14 mouse cellular contexts compared by ENCODE assay signal in the genomic region with DNA sequence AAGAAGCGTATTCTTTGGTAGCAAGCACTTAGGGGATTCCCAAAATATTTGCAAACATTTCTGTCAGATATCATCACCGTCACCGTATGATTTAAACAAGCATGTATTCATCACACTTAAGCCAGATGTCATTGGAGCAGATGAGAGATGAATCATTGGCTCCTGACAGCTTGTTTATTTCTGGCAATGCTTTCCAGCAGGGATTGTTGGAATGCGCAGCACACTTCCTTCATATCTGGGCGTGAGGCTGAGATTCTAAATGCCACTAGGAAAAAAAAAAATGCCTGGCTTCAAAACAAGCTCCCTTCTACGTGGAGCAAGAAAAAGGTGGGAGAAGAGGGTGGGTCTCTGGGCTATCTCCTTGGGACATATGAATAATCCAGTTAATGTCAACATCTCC.
DNase-seq lines count a peak whose midpoint lies in the region; ATAC-seq and TF ChIP-seq lines count a peak whose summit lies in the region.
"Had no signal": no experiment of that assay in that cellular context is flagged by ENCODE, and none has a peak within 500 bp of the region (broad histone marks: within the 10 kb centered on the region; RNA-seq: fewer than 3 reads in every experiment).

No protein-coding gene starts in this region.

- H3K27me3 ChIP-seq in liver, adult 2 months (ENCODE audit: control insufficient read depth, insufficient read depth, low read length): no peaks in the 10 kb centered on the region
- no peaks in the 10 kb centered on the region for H3K27me3 ChIP-seq in intestine, postnatal 0 days (replicated peaks; ENCODE audit: control insufficient read depth, insufficient read depth, low read length)
- H3K27me3 ChIP-seq: embryonic facial prominence, embryonic 12.5 days; Patski had no signal

- no peak overlapping the region for H3K4me2 ChIP-seq in intestine, postnatal 0 days (replicated peaks; ENCODE audit: low read depth)
- H3K4me2 ChIP-seq: embryonic facial prominence, embryonic 12.5 days had no signal

- 68% methylated on average over 6 of the region's 6 CpGs for whole genome bisulfite sequencing in liver, adult 2 months
- 50% methylated on average over 6 of the region's 6 CpGs for WGBS in intestine, postnatal 0 days

- no peak overlapping the region for H3K9ac ChIP-seq in liver, adult 2 months (ENCODE audit: low read depth, low read length)
- H3K9ac ChIP-seq in intestine, postnatal 0 days (ENCODE audit: low read depth, low read length): no peak overlapping the region
- H3K9ac ChIP-seq: embryonic facial prominence, embryonic 12.5 days had no signal

- H3K79me2 ChIP-seq in liver, adult 2 months (ENCODE audit: control insufficient read depth, insufficient read depth, low read length): no peaks in the 10 kb centered on the region

- no peaks in the 10 kb centered on the region for H3K4me1 ChIP-seq in liver, adult 2 months (ENCODE audit: control insufficient read depth, insufficient read depth, low read length)
- H3K4me1 ChIP-seq in intestine, postnatal 0 days (replicated peaks; ENCODE audit: control insufficient read depth, insufficient read depth, low read length): no peaks in the 10 kb centered on the region
- H3K4me1 ChIP-seq: embryonic facial prominence, embryonic 12.5 days had no signal

- H3K36me3 ChIP-seq in liver, adult 2 months (ENCODE audit: control insufficient read depth, insufficient read depth, low read length): no peaks in the 10 kb centered on the region
- no peaks in the 10 kb centered on the region for H3K36me3 ChIP-seq in intestine, postnatal 0 days (ENCODE audit: control insufficient read depth, insufficient read depth)
- H3K36me3 ChIP-seq: embryonic facial prominence, embryonic 12.5 days had no signal

- no peak overlapping the region for H3K4me3 ChIP-seq in liver, adult 2 months (ENCODE audit: insufficient read depth, low read depth, low read length)
- no peak overlapping the region for H3K4me3 ChIP-seq in intestine, postnatal 0 days (ENCODE audit: low read depth, low read length)
- H3K4me3 ChIP-seq: embryonic facial prominence, embryonic 12.5 days had no signal

- ATAC-seq in intestine, postnatal 0 days: no peak
- ATAC-seq: inflammation-experienced regulatory T-cells, adult 6 months; Patski had no signal

- TF ChIP-seq CTCF in liver, adult 2 months (IDR thresholded peaks at IDR 0.05; ENCODE audit: low read depth, low read length): no peak
- no peak for TF ChIP-seq CTCF in intestine, postnatal 0 days (IDR thresholded peaks at IDR 0.05; ENCODE audit: low read depth)

- TF ChIP-seq POLR2A in liver, adult 2 months (IDR thresholded peaks at IDR 0.05; ENCODE audit: extremely low read depth, insufficient read depth, low read length): no peak

- peak; percentile 23 to 62 for DNase-seq in frontal cortex, adult 2 months (ENCODE audit: extremely low spot score in 1 of 2, low spot score in 1 of 2)
- no peak for DNase-seq in frontal cortex, postnatal 25 days (ENCODE audit: low spot score in 2 of 2)
- DNase-seq in liver, adult 2 months (ENCODE audit: extremely low read depth, low read depth, low spot score): peak; percentile 9
- no peak for DNase-seq in liver
- DNase-seq in heart, postnatal 4 days: peak; percentile 29
- peak; percentile 15 to 21 for DNase-seq in lung, postnatal 4 days
- no peak for DNase-seq in urinary bladder, postnatal 14 days (ENCODE audit: low spot score)
- DNase-seq: adrenal gland, postnatal 14 days; cerebellum, adult 9-10 months; gastrocnemius, postnatal 14 days had no signal

- H3K27ac ChIP-seq in liver, adult 2 months (replicated peaks; ENCODE audit: insufficient read depth, low read depth, low read length): no peak overlapping the region
- no peak overlapping the region for H3K27ac ChIP-seq in intestine, postnatal 0 days (ENCODE audit: low read depth, low read length)
- H3K27ac ChIP-seq: embryonic facial prominence, embryonic 12.5 days had no signal

- no peaks in the 10 kb centered on the region for H3K9me3 ChIP-seq in intestine, postnatal 0 days (ENCODE audit: control insufficient read depth)
- H3K9me3 ChIP-seq: embryonic facial prominence, embryonic 12.5 days had no signal

Comparison
In these comparisons a context has a peak if more than half of its experiments do, and no peak if none do; other contexts are left out.
1. DNase-seq: peak in frontal cortex, adult 2 months (2 of 2), liver, adult 2 months (single experiment), heart, postnatal 4 days (single experiment) and lung, postnatal 4 days (2 of 2); none in frontal cortex, postnatal 25 days (0 of 2), liver (single experiment) and urinary bladder, postnatal 14 days (single experiment).